Mouse (Mus musculus) liver, postnatal 0 days (tissue): ENCODE measurements at regions not wholly inside any gene's neighbourhood (a gene's known extent, or its start where the extent isn't known, plus 50 kb on each side); places are given as distances from the start of the nearest gene placed in this dataset.
A peak's percentile ranks its signal among the peaks of the same experiment; 100 is the strongest.

Experiments
- ATAC-seq: fragments of 200-750 bp; cut with Nextera tagmentation; 2 replicates; pipeline ENCODE4 v1.8.0; 2017; ENCODE audit warnings: mild to moderate bottlenecking, moderate library complexity
- DNase-seq: peaks from one replicate; pipeline ENCODE4 v3.0.0-alpha.2; 2016
- H3K27ac ChIP-seq: fragments of 300-500 bp; sonication (generic); 2 replicates; pipeline ENCODE4 v1.5.1; 2014; ENCODE audit warnings: antibody characterized with exemption, moderate library complexity, mild to moderate bottlenecking, low read depth
- H3K27me3 ChIP-seq: fragments of 300-500 bp; sonication (generic); 2 replicates; pipeline ENCODE4 v1.6.1; 2014; ENCODE audit warnings: low read length, control low read depth, mixed read lengths; ENCODE audit not compliant: insufficient read depth
- H3K36me3 ChIP-seq: fragments of 300-500 bp; sonication (generic); replicated peaks from 2 replicates; pipeline ENCODE4 v1.6.1; 2014; ENCODE audit warnings: mild to moderate bottlenecking, control low read depth, low read length, moderate library complexity, mixed read lengths; ENCODE audit not compliant: insufficient read depth
- H3K4me1 ChIP-seq: fragments of 300-500 bp; sonication (generic); 2 replicates; pipeline ENCODE4 v1.6.1; 2014; ENCODE audit warnings: antibody characterized with exemption, mild to moderate bottlenecking, control low read depth; ENCODE audit not compliant: insufficient read depth
- H3K4me2 ChIP-seq: fragments of 300-500 bp; sonication (generic); 2 replicates; pipeline ENCODE4 v1.6.1; 2014; ENCODE audit warnings: low read depth, mild to moderate bottlenecking, low read length, moderate library complexity, mixed read lengths
- H3K4me3 ChIP-seq: fragments of 300-500 bp; sonication (generic); 2 replicates; pipeline ENCODE4 v1.5.1; 2014; ENCODE audit warnings: low read depth, low read length
- H3K9ac ChIP-seq: fragments of 300-500 bp; sonication (generic); replicated peaks from 2 replicates; pipeline ENCODE4 v1.6.1; 2014; ENCODE audit warnings: mild to moderate bottlenecking, moderate library complexity
- H3K9me3 ChIP-seq: fragments of 300-500 bp; sonication (generic); 2 replicates; pipeline ENCODE4 v1.6.1; 2016; ENCODE audit warnings: mild to moderate bottlenecking, control low read depth, low read length, mixed read lengths
- CTCF ChIP-seq: sonication (generic); IDR thresholded peaks from 2 replicates; pipeline ENCODE4 v1.5.1; 2016; ENCODE audit warnings: antibody characterized with exemption, low read depth
- EP300 ChIP-seq: IDR thresholded peaks from 2 replicates; pipeline ENCODE4 v1.6.1; 2016; ENCODE audit warnings: antibody characterized with exemption, low read depth, mild to moderate bottlenecking
- WGBS: fragments of 180-500 bp; shearing (Covaris S2); extraction: QIAGEN DNeasy Blood & Tissue Kit; methylation state at CpG from one replicate; pipeline ENCODE4 v1.1.7; 2014; ENCODE audit not compliant: insufficient replicate concordance; 5-methylcytosine and 5-hydroxymethylcytosine counted together

- no peaks in the 10 kb centered on the region for H3K36me3 ChIP-seq
- WGBS: 60% methylated on average over 2 of the region's 2 CpGs
- DNase-seq (no peak), ATAC-seq (no peak)
- no peaks in the 10 kb centered on the region for H3K4me1 ChIP-seq
- H3K9me3 ChIP-seq: no peaks in the 10 kb centered on the region
- no peak overlapping the region for H3K4me2 ChIP-seq
- H3K4me3 ChIP-seq: no peak overlapping the region
- no peak overlapping the region for H3K27ac ChIP-seq
- H3K9ac ChIP-seq: no peak overlapping the region
- TF ChIP-seq EP300 (no peak), CTCF (no peak)
- no peaks in the 10 kb centered on the region for H3K27me3 ChIP-seq
These were observed 150.9 kb upstream of the Defb41 start for GRCm38 (mm10) chr1:18415879-18416278.

GRCm38 (mm10) chr1:18412746-18413145 lies 147.8 kb upstream of the Defb41 start:
- no peaks in the 10 kb centered on the region for H3K9me3 ChIP-seq
- H3K4me1 ChIP-seq: no peaks in the 10 kb centered on the region
- H3K9ac ChIP-seq: no peak overlapping the region
- H3K27me3 ChIP-seq: no peaks in the 10 kb centered on the region
- H3K4me3 ChIP-seq: no peak overlapping the region
- TF ChIP-seq CTCF: no peak
- TF ChIP-seq EP300: no peak
- no peak overlapping the region for H3K4me2 ChIP-seq
- H3K36me3 ChIP-seq: no peaks in the 10 kb centered on the region
- DNase-seq (no peak), ATAC-seq (no peak)
- no peak overlapping the region for H3K27ac ChIP-seq
- 57% methylated on average over 2 of the region's 2 CpGs for WGBS

GRCm38 (mm10) chr1:18389591-18389990 lies 124.7 kb upstream of the Defb41 start:
- H3K4me2 ChIP-seq: no peak overlapping the region

GRCm38 (mm10) chr1:18384079-18384478 lies 119.1 kb upstream of the Defb41 start:
- H3K9ac ChIP-seq: no peak overlapping the region

More at GRCm38 (mm10) chr1:18389591-18389990, 124.7 kb upstream of the Defb41 start:
- Histone ChIP-seq H3K9ac (no peak overlapping the region), H3K4me3 (no peak overlapping the region), H3K27me3 (no peaks in the 10 kb centered on the region), H3K36me3 (no peaks in the 10 kb centered on the region), H3K4me1 (no peaks in the 10 kb centered on the region), H3K27ac (no peak overlapping the region), H3K9me3 (no peaks in the 10 kb centered on the region)
- TF ChIP-seq EP300: no peak
- TF ChIP-seq CTCF: no peak
- DNase-seq (no peak), ATAC-seq (no peak)

GRCm38 (mm10) chr1:18359951-18360731 lies 95.2 kb upstream of the Defb41 start:
- no peak overlapping the region for H3K27ac ChIP-seq
- no peak overlapping the region for H3K4me3 ChIP-seq
- TF ChIP-seq CTCF (peak; percentile 29), EP300 (no peak)
- 59% methylated on average over 9 of the region's 9 CpGs for WGBS
- no peaks in the 10 kb centered on the region for H3K4me1 ChIP-seq
- H3K9me3 ChIP-seq: no peaks in the 10 kb centered on the region
- DNase-seq (no peak), ATAC-seq (no peak)
- no peak overlapping the region for H3K9ac ChIP-seq
- no peaks in the 10 kb centered on the region for H3K27me3 ChIP-seq
- no peaks in the 10 kb centered on the region for H3K36me3 ChIP-seq
- H3K4me2 ChIP-seq: no peak overlapping the region

More at GRCm38 (mm10) chr1:18384079-18384478, 119.1 kb upstream of the Defb41 start:
- 74% methylated on average over 4 of the region's 4 CpGs for WGBS
- DNase-seq (no peak), ATAC-seq (no peak)
- Histone ChIP-seq H3K27ac (no peak overlapping the region), H3K4me1 (no peaks in the 10 kb centered on the region), H3K9me3 (no peaks in the 10 kb centered on the region), H3K27me3 (no peaks in the 10 kb centered on the region), H3K4me2 (no peak overlapping the region), H3K36me3 (no peaks in the 10 kb centered on the region), H3K4me3 (no peak overlapping the region)
- no peak for TF ChIP-seq CTCF
- TF ChIP-seq EP300: no peak

- H3K4me3 ChIP-seq: no peak overlapping the region
- WGBS: 81% methylated on average over 1 of the region's 1 CpGs
- H3K36me3 ChIP-seq: no peaks in the 10 kb centered on the region
- H3K4me1 ChIP-seq: no peaks in the 10 kb centered on the region
- ATAC-seq (no peak), DNase-seq (no peak)
- no peak for TF ChIP-seq CTCF
- TF ChIP-seq EP300: no peak
- no peak overlapping the region for H3K9ac ChIP-seq
- no peak overlapping the region for H3K4me2 ChIP-seq
- H3K27ac ChIP-seq: no peak overlapping the region
- no peaks in the 10 kb centered on the region for H3K27me3 ChIP-seq
- H3K9me3 ChIP-seq: no peaks in the 10 kb centered on the region
These were observed 73.9 kb upstream of the Defb41 start for GRCm38 (mm10) chr1:18338871-18339270.
